Mouse (Mus musculus) limb, embryonic 10.5 days (tissue): ENCODE measurements around the gene Atxn2. TPM values are rescaled to one million over a fixed set of nuclear protein-coding genes. Genes with fewer than 3 reads are reported as not detected.
A peak's percentile ranks its signal among the peaks of the same experiment; 100 is the strongest.

Source experiments
- DNase-seq: peaks from one replicate; pipeline ENCODE4 v3.0.0-alpha.2; 2017; ENCODE audit warnings: low spot score
- H3K27ac ChIP-seq: fragments of 300-500 bp; sonication (generic); 2 replicates; pipeline ENCODE4 v1.5.1; 2016; ENCODE audit warnings: mild to moderate bottlenecking
- H3K27me3 ChIP-seq: fragments of 300-500 bp; sonication (generic); 2 replicates; pipeline ENCODE4 v1.6.1; 2016; ENCODE audit warnings: low read depth, mild to moderate bottlenecking; ENCODE audit not compliant: poor library complexity, severe bottlenecking
- H3K36me3 ChIP-seq: fragments of 300-500 bp; sonication (generic); 2 replicates; pipeline ENCODE4 v1.6.1; 2016; ENCODE audit warnings: mild to moderate bottlenecking, moderate library complexity
- H3K4me1 ChIP-seq: fragments of 300-500 bp; sonication (generic); 2 replicates; pipeline ENCODE4 v1.6.1; 2016
- H3K4me3 ChIP-seq: fragments of 300-500 bp; sonication (generic); 2 replicates; pipeline ENCODE4 v1.5.1; 2016; ENCODE audit warnings: mild to moderate bottlenecking, moderate library complexity
- H3K9me3 ChIP-seq: fragments of 300-500 bp; sonication (generic); replicated peaks from 2 replicates; pipeline ENCODE4 v1.6.1; 2016; ENCODE audit warnings: mild to moderate bottlenecking
- WGBS: fragments of 180-500 bp; shearing (Covaris S2); methylation state at CpG from one replicate; pipeline ENCODE4 v1.1.7; 2016; 5-methylcytosine and 5-hydroxymethylcytosine counted together
- polyA plus RNA-seq: library from polyadenylated mRNA; unstranded; fragments of >200 nt; fragmentation: Nextera tagmentation; extraction: Ambion mirVana; gene quantifications from 2 replicates; pipeline ENCODE4 v1.2.1, GENCODE M21; 2016

The Atxn2 gene
- polyA plus RNA-seq, 1 experiment from 2014 or later = 40.2 TPM

GRCm38 (mm10) chr5:121815867-121816380 lies 104.8 kb downstream of the Atxn2 start:
- no peak for DNase-seq
- no peaks in the 10 kb centered on the region for H3K9me3 ChIP-seq
- peaks cover 98% of the 10 kb centered on the region for H3K36me3 ChIP-seq
- H3K27ac ChIP-seq = no peak overlapping the region
- H3K4me1 ChIP-seq = no peaks in the 10 kb centered on the region
- H3K4me3 ChIP-seq = no peak overlapping the region
- H3K27me3 ChIP-seq = no peaks in the 10 kb centered on the region
- 92% methylated on average over 8 of the region's 8 CpGs for WGBS

- H3K4me3 ChIP-seq = no peak overlapping the region
- H3K27me3 ChIP-seq = no peaks in the 10 kb centered on the region
- DNase-seq = no peak
- no peak overlapping the region for H3K27ac ChIP-seq
- WGBS = 95% methylated on average over 2 of the region's 2 CpGs
- H3K9me3 ChIP-seq = no peaks in the 10 kb centered on the region
- H3K36me3 ChIP-seq = peaks cover 95% of the 10 kb centered on the region
- no peaks in the 10 kb centered on the region for H3K4me1 ChIP-seq
Measured at GRCm38 (mm10) chr5:121816611-121817010, 105.5 kb downstream of the Atxn2 start.

- Histone ChIP-seq H3K9me3 (no peaks in the 10 kb centered on the region), H3K4me1 (peaks cover 2% of the 10 kb centered on the region), H3K27ac (no peak overlapping the region), H3K4me3 (no peak overlapping the region), H3K27me3 (no peaks in the 10 kb centered on the region), H3K36me3 (peaks cover 87% of the 10 kb centered on the region)
- DNase-seq = no peak
- WGBS = 90% methylated on average over 9 of the region's 9 CpGs
Measured at GRCm38 (mm10) chr5:121817551-121817950, 106.4 kb downstream of the Atxn2 start.

GRCm38 (mm10) chr5:121818401-121818800 lies 107.3 kb downstream of the Atxn2 start:
- H3K27ac ChIP-seq = no peak overlapping the region
- H3K9me3 ChIP-seq = no peaks in the 10 kb centered on the region
- no peak overlapping the region for H3K4me3 ChIP-seq
- peaks cover 10% of the 10 kb centered on the region for H3K4me1 ChIP-seq
- DNase-seq = no peak
- H3K36me3 ChIP-seq = peaks cover 81% of the 10 kb centered on the region
- 97% methylated on average over 7 of the region's 7 CpGs for WGBS
- no peaks in the 10 kb centered on the region for H3K27me3 ChIP-seq

- Histone ChIP-seq H3K36me3 (peaks cover 79% of the 10 kb centered on the region), H3K4me3 (no peak overlapping the region), H3K9me3 (no peaks in the 10 kb centered on the region), H3K27me3 (no peaks in the 10 kb centered on the region), H3K4me1 (peaks cover 15% of the 10 kb centered on the region), H3K27ac (no peak overlapping the region)
- 89% methylated on average over 4 of the region's 4 CpGs for WGBS
- no peak for DNase-seq
Measured at GRCm38 (mm10) chr5:121818862-121819261, 107.7 kb downstream of the Atxn2 start.

GRCm38 (mm10) chr5:121819559-121819958 lies 108.4 kb downstream of the Atxn2 start:
- H3K27me3 ChIP-seq = no peaks in the 10 kb centered on the region
- no peak overlapping the region for H3K4me3 ChIP-seq
- no peak for DNase-seq
- peaks cover 78% of the 10 kb centered on the region for H3K36me3 ChIP-seq
- H3K9me3 ChIP-seq = no peaks in the 10 kb centered on the region
- 94% methylated on average over 5 of the region's 5 CpGs for WGBS
- H3K4me1 ChIP-seq = peaks cover 22% of the 10 kb centered on the region
- no peak overlapping the region for H3K27ac ChIP-seq

- no peak for DNase-seq
- WGBS = 79% methylated on average over 2 of the region's 2 CpGs
- Histone ChIP-seq H3K4me1 (peaks cover 26% of the 10 kb centered on the region), H3K36me3 (peaks cover 79% of the 10 kb centered on the region), H3K27me3 (no peaks in the 10 kb centered on the region), H3K27ac (no peak overlapping the region), H3K4me3 (no peak overlapping the region), H3K9me3 (no peaks in the 10 kb centered on the region)
Measured at GRCm38 (mm10) chr5:121820161-121820560, 109.0 kb downstream of the Atxn2 start.

GRCm38 (mm10) chr5:121820657-121821056 lies 109.5 kb downstream of the Atxn2 start:
- WGBS = 88% methylated on average over 3 of the region's 3 CpGs
- no peak overlapping the region for H3K27ac ChIP-seq
- H3K36me3 ChIP-seq = peaks cover 79% of the 10 kb centered on the region
- H3K27me3 ChIP-seq = no peaks in the 10 kb centered on the region
- no peak for DNase-seq
- no peaks in the 10 kb centered on the region for H3K9me3 ChIP-seq
- no peak overlapping the region for H3K4me3 ChIP-seq
- H3K4me1 ChIP-seq = peaks cover 26% of the 10 kb centered on the region

GRCm38 (mm10) chr5:121821116-121821515 lies 110.0 kb downstream of the Atxn2 start:
- DNase-seq = no peak
- Histone ChIP-seq H3K27ac (no peak overlapping the region), H3K4me3 (no peak overlapping the region), H3K27me3 (no peaks in the 10 kb centered on the region), H3K9me3 (no peaks in the 10 kb centered on the region), H3K36me3 (peaks cover 78% of the 10 kb centered on the region), H3K4me1 (peaks cover 26% of the 10 kb centered on the region)
- WGBS = 89% methylated on average over 5 of the region's 5 CpGs

GRCm38 (mm10) chr5:121821552-121821951 lies 110.4 kb downstream of the Atxn2 start:
- H3K4me1 ChIP-seq = peaks cover 26% of the 10 kb centered on the region
- H3K27me3 ChIP-seq = no peaks in the 10 kb centered on the region
- H3K36me3 ChIP-seq = peaks cover 78% of the 10 kb centered on the region
- 81% methylated on average over 5 of the region's 5 CpGs for WGBS
- H3K27ac ChIP-seq = no peak overlapping the region
- DNase-seq = no peak
- no peaks in the 10 kb centered on the region for H3K9me3 ChIP-seq
- no peak overlapping the region for H3K4me3 ChIP-seq

- no peaks in the 10 kb centered on the region for H3K9me3 ChIP-seq
- H3K4me3 ChIP-seq = no peak overlapping the region; the same call in 1 of the 2 replicates
- DNase-seq = no peak
- peaks cover 11% of the 10 kb centered on the region for H3K27me3 ChIP-seq
- H3K4me1 ChIP-seq = peaks cover 26% of the 10 kb centered on the region
- peak overlapping the region; percentile 69 for H3K27ac ChIP-seq
- H3K36me3 ChIP-seq = peaks cover 78% of the 10 kb centered on the region
- 54% methylated on average over 7 of the region's 7 CpGs for WGBS
Measured at GRCm38 (mm10) chr5:121822786-121823505, 111.8 kb downstream of the Atxn2 start.

- DNase-seq = no peak
- Histone ChIP-seq H3K4me3 (no peak overlapping the region), H3K27me3 (peaks cover 18% of the 10 kb centered on the region), H3K36me3 (peaks cover 78% of the 10 kb centered on the region), H3K4me1 (peaks cover 33% of the 10 kb centered on the region), H3K9me3 (no peaks in the 10 kb centered on the region), H3K27ac (peak overlapping the region; percentile 69)
- WGBS = 96% methylated on average over 1 of the region's 1 CpGs
Measured at GRCm38 (mm10) chr5:121823668-121824067, 112.5 kb downstream of the Atxn2 start.

GRCm38 (mm10) chr5:121824121-121824520 lies 113.0 kb downstream of the Atxn2 start:
- H3K9me3 ChIP-seq = no peaks in the 10 kb centered on the region
- no peak for DNase-seq
- WGBS = 68% methylated on average over 4 of the region's 4 CpGs
- H3K4me3 ChIP-seq = no peak overlapping the region
- H3K27me3 ChIP-seq = peaks cover 23% of the 10 kb centered on the region
- H3K36me3 ChIP-seq = peaks cover 73% of the 10 kb centered on the region
- peak overlapping the region; percentile 69 for H3K27ac ChIP-seq
- H3K4me1 ChIP-seq = peaks cover 38% of the 10 kb centered on the region
